Mouse (Mus musculus): ENCODE measurements around the gene Pigv.

- TF ChIP-seq CTCF (IDR thresholded peaks at IDR 0.05): no peak
- TF ChIP-seq EP300 (IDR thresholded peaks at IDR 0.05): no peak
Measured at GRCm38 (mm10) chr4:133613026-133613425, 59.4 kb downstream of the Pigv start.
